Mouse (Mus musculus): Measurements from ENCODE around the gene Ifi205.
"Not testable (repeated sequence)": the region's sequence is repeated elsewhere in the genome, so short reads cannot be mapped to it uniquely, and the experiment has no call there.

Ifi205 gene

GRCm38 (mm10) chr1:174031698-174032097 lies at the start of gene Ifi205:
Ifi205 (minus strand) TSS chr1:174031810.
- no peak for DNase-seq

GRCm38 (mm10) chr1:174066305-174066704 lies 34.7 kb upstream of the Ifi205 start, which contains the start of gene Olfr430:
Olfr430 (plus strand) TSS chr1:174066605.
- DNase-seq: no peak

- DNase-seq: no peak
Observed at GRCm38 (mm10) chr1:174055248-174055647, 23.6 kb upstream of the Ifi205 start.

- no peak for DNase-seq
Observed at GRCm38 (mm10) chr1:174052981-174053380, 21.4 kb upstream of the Ifi205 start.

- DNase-seq: no peak
Observed at GRCm38 (mm10) chr1:174051931-174052536, 20.4 kb upstream of the Ifi205 start.

- no peak for DNase-seq
Observed at GRCm38 (mm10) chr1:174051515-174051914, 19.9 kb upstream of the Ifi205 start.

- DNase-seq: no peak
Observed at GRCm38 (mm10) chr1:174050532-174050931, 18.9 kb upstream of the Ifi205 start.

- not testable (repeated sequence) for DNase-seq
Observed at GRCm38 (mm10) chr1:174049357-174049756, 17.7 kb upstream of the Ifi205 start.

GRCm38 (mm10) chr1:174048893-174049292 lies 17.3 kb upstream of the Ifi205 start, which contains the start of gene Olfr432:
Olfr432 (plus strand) TSS chr1:174049205.
- DNase-seq: no peak

GRCm38 (mm10) chr1:174048227-174048626 lies 16.6 kb upstream of the Ifi205 start:
- not testable (repeated sequence) for DNase-seq

GRCm38 (mm10) chr1:174044431-174044830 lies 12.8 kb upstream of the Ifi205 start:
- DNase-seq: no peak

GRCm38 (mm10) chr1:174042091-174042884 lies 10.7 kb upstream of the Ifi205 start:
- DNase-seq: not testable (repeated sequence)

GRCm38 (mm10) chr1:174040523-174041177 lies 9.0 kb upstream of the Ifi205 start, which contains the start of gene Olfr433:
Olfr433 (plus strand) TSS chr1:174040705.
- no peak for DNase-seq

GRCm38 (mm10) chr1:174038480-174038879 lies 6.9 kb upstream of the Ifi205 start:
- no peak for DNase-seq

GRCm38 (mm10) chr1:174035841-174036240 lies 4.2 kb upstream of the Ifi205 start:
- DNase-seq: no peak

GRCm38 (mm10) chr1:174007050-174007449 lies 24.6 kb downstream of the Ifi205 start:
- not testable (repeated sequence) for DNase-seq

- DNase-seq: not testable (repeated sequence)
Observed at GRCm38 (mm10) chr1:174004352-174005109, 27.1 kb downstream of the Ifi205 start.

- peak in 1 of 2 experiments; percentile 4 for DNase-seq
Observed at GRCm38 (mm10) chr1:173995003-173995402, 36.6 kb downstream of the Ifi205 start.

GRCm38 (mm10) chr1:173982694-173983305 lies 48.8 kb downstream of the Ifi205 start, which contains the start of gene Ifi202b:
Ifi202b (minus strand) TSS chr1:173982744.
- not testable (repeated sequence) for DNase-seq

- not testable (repeated sequence) for DNase-seq
Observed at GRCm38 (mm10) chr1:173981038-173981437, 50.6 kb downstream of the Ifi205 start.

- DNase-seq: no peak
Observed at GRCm38 (mm10) chr1:173977622-173978021, 54.0 kb downstream of the Ifi205 start.

GRCm38 (mm10) chr1:173973111-173973510 lies 58.5 kb downstream of the Ifi205 start:
- DNase-seq: no peak

All from cerebellum, postnatal 36 days (tissue).